Mouse (Mus musculus): ENCODE data around the gene Mfn2. TPM values are rescaled to one million over a fixed set of nuclear protein-coding genes. Genes with fewer than 3 reads are reported as not detected.

The Mfn2 gene
- 13.6 and 22.1 TPM in 2 replicates for polyA plus RNA-seq (2012; ENCODE audit: low replicate concordance)

DNA sequence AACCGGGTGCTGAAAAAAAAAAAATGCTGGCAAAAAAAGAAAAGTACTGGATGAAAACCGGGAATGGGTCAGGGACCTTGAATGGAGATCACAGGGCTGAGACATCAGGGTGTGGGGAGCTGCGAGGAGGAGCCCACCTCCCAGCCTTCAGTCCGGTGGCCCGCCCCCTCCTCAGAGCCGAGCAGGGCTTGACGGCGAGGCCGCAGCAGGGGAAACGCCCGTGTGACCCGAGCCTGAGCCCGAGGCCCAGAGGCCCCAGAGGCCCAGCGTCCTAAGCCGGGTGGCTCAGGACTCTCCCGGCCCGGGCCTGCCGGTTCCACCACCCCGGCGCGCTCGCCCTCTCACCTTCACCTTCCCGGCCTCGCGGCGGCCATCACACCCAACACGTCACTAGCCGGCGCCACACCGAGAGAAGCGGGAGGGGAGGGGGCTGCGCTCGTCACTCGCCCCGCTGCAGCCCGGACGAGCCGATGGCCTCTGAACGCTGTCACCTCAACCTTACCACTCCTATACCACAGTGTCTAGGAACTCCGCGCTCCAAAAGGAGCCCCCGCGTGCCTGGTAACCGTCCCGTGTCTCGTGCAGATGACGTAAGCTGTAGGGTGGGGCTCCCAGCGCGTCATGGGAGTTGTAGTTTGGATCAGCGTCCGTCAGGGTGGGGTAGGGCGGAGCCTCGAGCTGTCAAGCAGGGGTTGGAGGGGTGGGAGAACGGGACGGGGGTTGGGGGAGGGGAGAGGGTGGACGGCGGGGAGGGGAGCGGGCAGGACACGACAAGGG, at the start of gene Mfn2:
Mfn2 (minus strand) TSS at position 392 of the 777 bp plus-strand sequence.

GRCm38 (mm10) chr4:147940576-147941044, 36.1 kb upstream of the Mfn2 start, which contains the start of gene 2510039O18Rik:
2510039O18Rik (plus strand) TSS chr4:147940895.

GRCm38 (mm10) chr4:147936331-147936954, 31.9 kb upstream of the Mfn2 start, which contains the start of gene Plod1:
Plod1 (minus strand) TSS chr4:147936767.

GRCm38 (mm10) chr4:147868450-147869031, 36.0 kb downstream of the Mfn2 start, which contains the start of the genes Miip and Fv1:
Miip (minus strand) TSS chr4:147868816.
Fv1 (plus strand) TSS chr4:147868979.

GRCm38 (mm10) chr4:147847614-147848583, 56.6 kb downstream of the Mfn2 start, which contains the start of gene Zfp933:
Zfp933 (minus strand) TSS chr4:147848366.

Other genes starting within 250 kb of the Mfn2 start
- not detected in 2 replicates for gene Zfp534, start 202.2 kb downstream of the Mfn2 start, polyA plus RNA-seq (2012; ENCODE audit: low replicate concordance)
- 1.2 and 2.1 TPM in 2 replicates for gene Zfp984, start 94.9 kb downstream of the Mfn2 start, polyA plus RNA-seq (2012; ENCODE audit: low replicate concordance)
- 0.13 and 0.52 TPM in 2 replicates for gene Zfp933, start 56.3 kb downstream of the Mfn2 start, polyA plus RNA-seq (2012; ENCODE audit: low replicate concordance)
- 127 and 261 TPM in 2 replicates for gene Miip, start 35.9 kb downstream of the Mfn2 start, polyA plus RNA-seq (2012; ENCODE audit: low replicate concordance)
- 0.61 and 0.72 TPM in 2 replicates for gene Fv1, start 35.7 kb downstream of the Mfn2 start, polyA plus RNA-seq (2012; ENCODE audit: low replicate concordance)
- 11.9 and 12.5 TPM in 2 replicates for gene Plod1, start 32.1 kb upstream of the Mfn2 start, polyA plus RNA-seq (2012; ENCODE audit: low replicate concordance)
- gene 2510039O18Rik, start 36.2 kb upstream of the Mfn2 start, polyA plus RNA-seq (2012; ENCODE audit: low replicate concordance), result 141 and 142 TPM in 2 replicates
- gene Nppb, start 81.1 kb upstream of the Mfn2 start, polyA plus RNA-seq (2012; ENCODE audit: low replicate concordance), result not detected in 2 replicates
- not detected in 2 replicates for gene Nppa, start 96.0 kb upstream of the Mfn2 start, polyA plus RNA-seq (2012; ENCODE audit: low replicate concordance)
- 4.8 and 5.6 TPM in 2 replicates for gene Clcn6, start 134.1 kb upstream of the Mfn2 start, polyA plus RNA-seq (2012; ENCODE audit: low replicate concordance)
- 12.5 and 17.2 TPM in 2 replicates for gene Mthfr, start 134.4 kb upstream of the Mfn2 start, polyA plus RNA-seq (2012; ENCODE audit: low replicate concordance)
- 8.4 and 16.3 TPM in 2 replicates for gene Agtrap, start 183.3 kb upstream of the Mfn2 start, polyA plus RNA-seq (2012; ENCODE audit: low replicate concordance)
- gene Mad2l2, start 225.7 kb upstream of the Mfn2 start, polyA plus RNA-seq (2012; ENCODE audit: low replicate concordance), result 9.8 and 19.3 TPM in 2 replicates
- 0.10 and 0.12 TPM in 2 replicates for gene Draxin, start 226.0 kb upstream of the Mfn2 start, polyA plus RNA-seq (2012; ENCODE audit: low replicate concordance)
- gene Fbxo6, start 247.4 kb upstream of the Mfn2 start, polyA plus RNA-seq (2012; ENCODE audit: low replicate concordance), result 19.3 and 30.5 TPM in 2 replicates